Mouse (Mus musculus) cortical plate, adult 2 months (tissue): ENCODE results near the gene Lyrm2.

Experiments used
- CTCF ChIP-seq: fragments of 200-500 bp; IDR thresholded peaks from 2 replicates; pipeline ENCODE4 v1.5.1; 2011; ENCODE audit warnings: mild to moderate bottlenecking, control low read depth, low read length; ENCODE audit not compliant: insufficient read depth; ENCODE audit errors: extremely low read depth
- POLR2A ChIP-seq: fragments of 200-500 bp; IDR thresholded peaks from 2 replicates; pipeline ENCODE4 v1.6.1; 2011; ENCODE audit warnings: mild to moderate bottlenecking, low read length, control low read depth; ENCODE audit not compliant: insufficient read depth; ENCODE audit errors: extremely low read depth

DNA sequence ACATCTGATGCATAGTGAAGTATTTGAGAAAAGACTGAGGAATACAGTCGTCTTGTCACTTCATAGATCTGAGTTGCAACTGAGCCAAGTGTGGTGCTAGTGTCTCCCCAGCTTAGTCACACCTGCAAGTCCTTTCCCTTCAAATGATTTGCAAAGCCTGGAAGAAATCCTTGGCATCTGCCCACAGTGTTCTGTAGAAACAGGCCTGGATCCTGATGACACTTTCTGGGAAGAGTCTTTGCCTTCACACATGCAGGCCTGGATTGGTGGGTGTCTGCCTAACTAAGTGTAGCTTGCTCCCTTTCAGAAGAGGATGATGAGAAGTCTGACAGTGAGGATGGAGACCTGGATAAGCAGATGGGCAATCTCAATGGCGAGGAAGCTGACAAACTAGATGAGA, 42.6 kb upstream of the Lyrm2 start:
- no peak for TF ChIP-seq CTCF
- TF ChIP-seq POLR2A: no peak
